Mouse (Mus musculus) bone marrow, adult 2 months (tissue): ENCODE measurements at regions not wholly inside any gene's neighbourhood (a gene's known extent, or its start where the extent isn't known, plus 50 kb on each side); places are given as distances from the start of the nearest gene placed in this dataset.

Source experiments
- CTCF ChIP-seq: fragments of 200-500 bp; IDR thresholded peaks from 2 replicates; pipeline ENCODE4 v1.5.1; 2011; ENCODE audit warnings: low read length, control low read depth; ENCODE audit not compliant: control insufficient read depth, insufficient read depth
- POLR2A ChIP-seq: fragments of 200-500 bp; IDR thresholded peaks from 2 replicates; pipeline ENCODE4 v1.6.1; 2011; ENCODE audit warnings: low read depth, mild to moderate bottlenecking, control low read depth, low read length, borderline replicate concordance; ENCODE audit not compliant: control insufficient read depth

- TF ChIP-seq CTCF (no peak), POLR2A (no peak)
Observed at GRCm38 (mm10) chr13:37678251-37678650, 99.9 kb upstream of the Rreb1 start.
